Mouse (Mus musculus): ENCODE measurements around the gene Igfbp6.

Gene Igfbp6

DNA sequence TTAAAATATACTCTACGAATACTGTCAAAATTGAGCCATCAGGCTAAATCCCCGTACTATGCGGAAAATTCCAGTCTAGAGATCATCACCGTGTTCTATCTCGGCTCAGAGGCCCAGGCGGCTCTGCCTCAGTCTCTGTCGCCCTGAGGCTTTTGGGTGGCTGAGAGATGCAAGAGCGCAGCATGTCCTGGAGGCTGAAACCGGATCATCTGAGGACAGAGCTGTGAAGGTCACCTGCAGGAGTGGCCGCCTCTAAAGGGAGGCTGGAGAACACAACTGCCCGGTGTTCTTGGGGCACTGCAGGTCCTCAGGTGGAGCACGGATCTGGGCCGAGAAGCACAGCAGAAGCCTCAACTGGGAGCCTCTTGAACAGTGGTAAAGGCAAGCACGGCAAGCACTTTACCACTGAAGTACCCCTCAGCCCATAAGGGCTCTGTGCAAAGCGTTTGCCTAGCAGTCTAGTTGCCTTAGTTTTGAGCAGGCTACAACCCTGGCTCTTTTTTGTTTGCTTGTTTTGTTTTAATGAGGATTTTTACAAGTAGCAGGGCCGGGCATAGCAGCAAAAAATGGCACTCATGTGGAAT, 31.7 kb downstream of the Igfbp6 start:
- no peak for DNase-seq (ENCODE audit: low spot score)

DNA sequence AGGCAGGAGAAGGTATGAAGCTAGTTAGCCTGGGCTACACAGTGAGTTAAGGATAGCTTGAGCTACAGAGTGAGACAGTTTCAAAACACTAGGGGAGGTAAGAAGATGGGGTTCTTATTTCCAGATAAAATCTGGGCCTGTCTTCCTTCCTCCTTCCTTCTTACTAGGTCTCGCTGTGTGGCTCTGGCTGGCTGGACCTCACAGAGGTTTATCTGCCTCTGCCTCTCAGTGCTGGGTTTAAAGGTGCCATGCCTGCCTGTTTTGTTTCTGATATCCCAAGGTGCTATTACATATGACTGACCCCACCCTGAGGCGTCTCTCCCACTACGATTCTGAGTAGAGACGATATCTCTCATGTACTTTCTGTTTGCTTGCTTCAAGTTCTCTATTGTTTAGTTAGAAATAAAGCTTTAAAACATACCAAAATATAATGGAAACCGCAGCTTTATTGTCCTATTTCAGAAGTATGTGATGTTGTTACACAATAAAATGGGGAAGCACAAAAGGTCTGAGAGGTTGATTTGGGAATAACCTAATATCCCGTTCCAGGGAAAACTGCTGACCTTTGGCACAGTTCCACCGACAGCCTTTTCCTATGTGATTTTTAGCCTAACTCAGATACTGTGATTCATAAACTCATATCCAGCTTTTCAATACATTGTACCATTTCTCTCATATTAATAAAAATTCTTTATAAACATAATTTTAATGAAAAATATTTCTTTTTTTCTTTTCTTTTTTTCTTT, 32.6 kb downstream of the Igfbp6 start:
- no peak for DNase-seq (ENCODE audit: low spot score)

- no peak for DNase-seq (ENCODE audit: low spot score)
These were observed 33.3 kb downstream of the Igfbp6 start for GRCm38 (mm10) chr15:102177417-102177816.

DNA sequence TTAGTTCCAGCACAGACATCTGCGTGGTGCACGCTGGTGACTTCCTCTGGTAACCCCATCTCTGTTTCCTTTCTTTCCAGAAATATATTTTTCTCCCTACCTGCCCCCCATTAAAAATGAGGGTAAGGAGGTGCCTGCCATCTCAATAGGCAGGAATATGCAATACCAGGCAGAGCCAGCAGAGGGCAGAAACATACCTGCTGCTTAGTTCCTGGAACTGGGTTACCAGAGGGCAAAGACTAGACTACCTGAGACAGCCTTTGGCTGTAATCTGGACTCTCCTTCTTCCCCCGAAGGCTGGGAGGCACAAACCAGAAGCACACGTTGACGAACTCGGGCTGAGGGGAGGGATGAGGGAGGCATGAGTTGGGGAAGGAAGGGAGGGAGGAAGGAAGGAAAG, 34.1 kb downstream of the Igfbp6 start:
- DNase-seq (ENCODE audit: low spot score): no peak

GRCm38 (mm10) chr15:102179106-102179505, 34.9 kb downstream of the Igfbp6 start:
- no peak for DNase-seq (ENCODE audit: low spot score)

DNA sequence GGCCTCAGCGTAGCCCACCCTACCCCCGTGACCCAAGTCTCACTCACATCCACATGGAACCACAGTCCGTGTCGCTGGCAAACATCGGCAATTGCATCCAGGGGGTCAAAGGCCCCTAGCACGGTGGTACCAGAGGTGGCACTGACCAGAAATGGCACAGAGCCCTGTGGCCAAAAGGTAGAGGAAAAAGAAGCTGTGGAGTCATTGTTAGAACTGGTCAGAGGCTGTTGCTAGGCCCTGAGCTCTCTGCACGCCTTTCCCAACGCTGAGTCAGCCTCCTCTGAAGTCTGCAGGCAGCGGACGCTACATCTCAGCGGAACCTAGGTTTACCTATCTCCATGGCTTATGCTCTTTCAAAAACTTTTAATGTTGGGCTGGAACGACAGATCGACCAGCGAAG, 35.8 kb downstream of the Igfbp6 start:
- DNase-seq (ENCODE audit: low spot score): no peak

GRCm38 (mm10) chr15:102183076-102183475, 38.9 kb downstream of the Igfbp6 start:
- no peak for DNase-seq (ENCODE audit: low spot score)

- DNase-seq (ENCODE audit: low spot score): no peak
These were observed 42.1 kb downstream of the Igfbp6 start for GRCm38 (mm10) chr15:102186239-102186638.

DNA sequence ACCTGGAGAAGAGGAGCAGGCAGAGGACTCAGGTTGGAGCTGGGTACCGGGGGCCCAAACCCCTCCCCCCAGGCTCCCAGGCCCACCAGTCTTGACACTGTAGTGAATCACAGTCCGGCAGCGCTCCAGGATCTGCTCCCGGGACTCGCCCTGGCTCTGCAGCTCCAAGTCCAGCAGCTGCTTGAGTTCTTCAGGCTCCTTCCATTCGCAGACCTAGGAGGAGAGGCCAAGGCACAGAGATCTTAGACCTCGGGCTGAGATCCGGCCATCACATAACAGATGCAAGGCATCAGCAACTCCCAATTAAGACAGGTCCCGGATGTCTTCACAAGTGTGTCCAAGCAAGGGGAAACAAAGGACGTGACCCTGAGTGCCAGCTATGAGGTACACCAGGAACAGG, 43.9 kb downstream of the Igfbp6 start:
- no peak for DNase-seq (ENCODE audit: low spot score)

DNA sequence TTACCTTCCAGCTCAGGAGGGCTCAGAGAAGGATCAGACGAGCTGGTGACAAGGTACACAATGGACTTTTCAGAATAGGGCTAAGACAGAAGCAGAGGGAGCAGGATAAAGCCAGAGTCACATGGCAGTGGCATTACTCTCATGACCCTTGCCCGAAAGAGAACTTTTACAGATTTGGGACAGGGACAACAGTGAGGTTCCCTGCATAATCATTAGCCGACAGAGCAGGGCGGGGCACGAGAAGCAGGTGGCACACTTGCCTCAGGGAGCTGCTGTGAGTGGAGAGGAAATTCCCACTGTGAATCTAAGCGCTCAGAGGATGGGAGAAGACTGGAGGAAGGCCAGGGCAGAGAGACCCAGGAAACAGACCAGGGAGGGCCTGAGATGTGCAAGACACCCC, 44.7 kb downstream of the Igfbp6 start:
- no peak for DNase-seq (ENCODE audit: low spot score)

DNA sequence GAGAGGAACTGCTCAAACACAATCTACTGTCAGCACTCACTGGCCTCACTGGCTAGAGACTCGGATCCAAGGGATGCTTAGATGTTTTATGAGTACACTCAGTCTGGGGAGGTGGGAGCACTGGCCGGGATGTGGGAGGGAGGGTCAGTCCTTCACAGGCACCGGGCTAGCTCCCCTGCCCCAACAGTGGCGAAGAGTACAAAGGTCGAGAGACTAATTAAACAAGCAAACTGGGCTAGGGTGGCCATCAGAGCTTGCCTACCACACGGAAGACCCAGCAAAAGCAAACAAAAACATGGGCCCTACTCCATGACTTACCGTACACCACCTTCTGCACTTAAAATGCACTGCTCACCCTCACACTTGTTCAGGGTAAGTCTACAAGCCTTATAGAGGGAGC, 47.5 kb downstream of the Igfbp6 start:
- no peak for DNase-seq (ENCODE audit: low spot score)

DNA sequence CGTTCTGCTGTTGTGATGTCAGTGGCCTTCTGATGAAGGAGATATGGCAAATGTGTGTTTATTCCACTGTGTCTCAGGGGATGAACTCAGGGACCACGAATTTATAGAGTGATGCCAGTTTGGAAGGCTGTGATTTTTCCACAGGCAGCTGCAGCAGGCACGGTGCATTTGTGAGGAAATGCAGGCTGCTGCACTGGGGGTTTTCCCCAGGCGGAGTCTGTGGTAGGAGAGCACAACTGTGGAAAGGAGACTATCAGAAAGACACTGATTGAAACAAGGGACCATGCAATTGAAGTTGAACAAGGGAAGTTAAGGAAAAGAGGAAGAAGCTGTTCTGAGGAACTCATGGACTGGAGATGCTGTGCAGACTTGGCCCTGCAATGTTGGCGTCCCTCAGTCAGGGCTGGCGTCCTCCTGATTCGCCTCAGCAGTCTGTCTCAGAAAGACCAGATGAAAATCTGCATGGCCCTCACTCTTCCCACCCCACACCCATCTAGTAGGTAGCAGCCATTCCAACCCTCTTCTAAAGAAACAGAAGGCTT, 48.2 kb downstream of the Igfbp6 start:
- no peak for DNase-seq (ENCODE audit: low spot score)

DNA sequence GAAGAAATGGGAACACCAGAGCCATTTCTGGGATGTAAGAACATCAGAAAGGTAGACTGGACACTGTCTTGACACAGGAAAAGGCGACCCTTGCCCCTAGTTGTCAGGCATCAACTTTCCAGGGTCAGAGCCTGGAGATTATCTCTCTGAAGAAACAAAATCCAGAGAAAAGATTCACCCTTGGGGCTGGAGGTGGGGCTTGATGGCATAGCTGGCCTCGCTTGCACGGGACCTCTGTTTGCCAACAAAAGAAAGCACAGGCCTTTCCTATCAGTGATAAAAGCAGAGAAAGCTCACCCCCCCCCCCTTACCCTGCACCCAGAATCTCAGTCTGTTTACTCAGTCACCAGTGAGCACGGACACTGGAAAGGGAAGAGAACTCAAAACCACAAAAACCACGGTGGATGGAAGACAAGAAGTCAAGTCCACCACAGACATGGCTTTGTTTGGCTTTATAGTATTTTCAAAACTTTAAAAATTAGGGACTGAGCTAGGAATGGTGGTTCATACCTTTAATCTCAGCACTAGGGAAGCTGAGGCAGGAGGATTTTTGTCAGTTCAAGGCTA, 48.7 kb downstream of the Igfbp6 start:
- DNase-seq (ENCODE audit: low spot score): no peak

- no peak for DNase-seq (ENCODE audit: low spot score)
These were observed 49.5 kb downstream of the Igfbp6 start for GRCm38 (mm10) chr15:102193652-102194051.

DNA sequence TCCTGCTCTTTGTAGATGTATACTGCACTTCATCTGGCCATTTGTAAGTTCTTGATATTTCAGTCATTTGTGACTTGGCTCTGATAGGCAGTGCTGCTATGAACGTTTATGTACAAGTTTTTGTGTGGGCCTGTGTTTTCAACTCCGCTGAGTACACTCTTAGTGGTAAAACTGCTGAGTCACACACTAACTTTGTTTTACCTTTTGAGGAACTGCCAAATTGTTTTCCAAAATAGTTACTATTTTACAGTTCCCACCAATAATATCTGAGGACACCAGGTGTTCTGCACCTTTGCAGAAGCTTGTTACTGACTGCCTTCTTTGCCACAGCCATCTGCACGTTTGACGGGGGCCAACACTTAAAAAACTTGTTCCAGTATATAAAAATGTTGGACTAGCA, 50.3 kb downstream of the Igfbp6 start:
- DNase-seq (ENCODE audit: low spot score): no peak

DNA sequence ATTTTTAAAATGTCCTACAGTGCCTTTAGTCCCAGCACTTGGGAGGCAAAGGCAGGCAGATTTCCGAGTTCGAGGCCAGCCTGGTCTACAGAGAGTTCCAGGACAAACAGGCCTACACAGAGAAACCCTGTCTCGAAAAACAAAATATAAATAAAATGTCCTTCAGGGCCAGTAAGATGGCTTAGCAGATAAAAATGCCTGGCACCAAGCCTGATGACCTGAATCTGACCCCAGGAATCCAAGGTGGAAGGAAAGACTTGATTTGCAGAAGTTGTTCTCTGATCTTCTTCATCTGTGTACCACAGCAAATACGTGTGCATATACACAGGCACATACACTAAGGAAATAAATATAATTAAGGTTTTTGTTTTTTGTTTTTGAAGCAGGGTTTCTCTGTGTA, 51.2 kb downstream of the Igfbp6 start:
- DNase-seq (ENCODE audit: low spot score): no peak

DNA sequence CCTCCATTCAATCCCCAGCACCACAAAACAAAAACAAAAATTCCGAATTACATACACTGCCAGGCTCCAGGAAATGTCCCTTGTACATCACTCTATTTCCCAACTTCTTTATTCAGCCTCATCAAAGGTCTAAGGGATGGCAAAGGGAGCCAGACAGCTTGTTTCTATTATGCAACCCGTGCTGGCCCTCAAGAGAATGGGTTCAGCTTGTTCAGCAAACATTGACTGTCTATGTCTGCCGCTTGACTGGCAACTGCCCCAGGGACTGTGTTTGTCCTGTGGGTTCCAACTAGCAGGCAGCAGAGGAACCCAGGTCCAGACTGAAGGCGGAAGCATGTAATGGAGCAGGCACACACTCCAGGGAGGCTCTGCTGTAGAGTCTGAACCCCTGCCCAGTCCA, 54.7 kb downstream of the Igfbp6 start:
- DNase-seq (ENCODE audit: low spot score): no peak
